Mouse (Mus musculus) forebrain, embryonic 11.5 days (tissue): Measurements from ENCODE around the gene Gm4763. TPM values are rescaled to one million over a fixed set of nuclear protein-coding genes. Genes with fewer than 3 reads are reported as not detected.
"Not testable (repeated sequence)": the region's sequence is repeated elsewhere in the genome, so short reads cannot be mapped to it uniquely, and the experiment has no call there.

Experiments used
- ATAC-seq: fragments of 200-750 bp; cut with Nextera tagmentation; replicated peaks from 2 replicates; pipeline ENCODE4 v1.8.0; 2017; ENCODE audit warnings: moderate TSS enrichment; ENCODE audit not compliant: low FRiP score
- DNase-seq: peaks from one replicate; pipeline ENCODE4 v3.0.0-alpha.2; 2017; ENCODE audit warnings: low spot score
- H3K27ac ChIP-seq: fragments of 300-500 bp; sonication (generic); 2 replicates; pipeline ENCODE4 v1.5.1; 2014; ENCODE audit warnings: low read depth, low read length
- H3K27me3 ChIP-seq: fragments of 300-500 bp; sonication (generic); 2 replicates; pipeline ENCODE4 v1.6.1; 2014; ENCODE audit warnings: mild to moderate bottlenecking, low read length, mixed read lengths; ENCODE audit not compliant: control insufficient read depth, insufficient read depth
- H3K36me3 ChIP-seq: fragments of 300-500 bp; sonication (generic); 2 replicates; pipeline ENCODE4 v1.6.1; 2014; ENCODE audit warnings: mild to moderate bottlenecking, low read length, moderate library complexity, mixed read lengths; ENCODE audit not compliant: control insufficient read depth, insufficient read depth
- H3K4me1 ChIP-seq: fragments of 300-500 bp; sonication (generic); replicated peaks from 2 replicates; pipeline ENCODE4 v1.6.1; 2014; ENCODE audit warnings: low read length, mixed read lengths; ENCODE audit not compliant: control insufficient read depth, insufficient read depth
- H3K4me2 ChIP-seq: fragments of 300-500 bp; sonication (generic); 2 replicates; pipeline ENCODE4 v1.6.1; 2014; ENCODE audit warnings: low read depth, mild to moderate bottlenecking, low read length, moderate library complexity, mixed read lengths; ENCODE audit not compliant: severe bottlenecking
- H3K4me3 ChIP-seq: fragments of 300-500 bp; sonication (generic); 2 replicates; pipeline ENCODE4 v1.5.1; 2014; ENCODE audit warnings: low read depth, low read length
- H3K9ac ChIP-seq: fragments of 300-500 bp; sonication (generic); 2 replicates; pipeline ENCODE4 v1.6.1; 2014; ENCODE audit warnings: low read length
- H3K9me3 ChIP-seq: fragments of 300-500 bp; sonication (generic); 2 replicates; pipeline ENCODE4 v1.6.1; 2016; ENCODE audit warnings: low read length, mixed read lengths; ENCODE audit not compliant: control insufficient read depth
- WGBS: fragments of 180-500 bp; shearing (Covaris S2); extraction: QIAGEN DNeasy Blood & Tissue Kit; methylation state at CpG from one replicate; pipeline ENCODE4 v1.1.7; 2014; 5-methylcytosine and 5-hydroxymethylcytosine counted together
- polyA plus RNA-seq: library from polyadenylated mRNA; unstranded; fragments of >200 nt; fragmentation: Nextera tagmentation; extraction: Ambion mirVana; gene quantifications from 2 replicates; pipeline ENCODE4 v1.2.1, GENCODE M21; 2014

Gm4763 gene
- polyA plus RNA-seq = not detected in 2 replicates

DNA sequence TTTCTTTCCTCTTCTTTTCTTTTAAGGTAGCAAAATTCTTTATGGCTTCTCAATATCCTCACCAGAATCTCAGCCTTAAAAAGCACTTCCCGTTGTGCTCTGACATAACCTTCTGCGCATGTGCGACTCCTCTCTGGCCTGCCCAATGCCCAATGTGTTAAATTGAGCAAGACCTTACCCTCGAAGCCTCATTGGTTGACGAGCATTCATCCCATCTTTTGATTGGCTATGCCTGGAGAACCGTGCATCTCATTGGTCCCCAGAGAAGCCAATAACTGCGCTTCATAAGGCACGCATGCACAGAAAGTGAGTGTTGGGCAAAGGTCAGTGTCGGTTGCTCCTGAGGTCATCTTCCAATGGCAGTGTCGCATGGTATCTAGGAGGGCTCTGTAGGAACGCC is at the start of gene Gm4763:
Gene Gm4763 (minus strand): TSS at position 101 of the 400 bp plus-strand sequence.
- not testable (repeated sequence) for H3K9ac ChIP-seq, H3K4me1 ChIP-seq, H3K4me3 ChIP-seq, H3K36me3 ChIP-seq, H3K4me2 ChIP-seq, H3K27ac ChIP-seq, ATAC-seq, DNase-seq, H3K9me3 ChIP-seq, H3K27me3 ChIP-seq
- 91% methylated on average over 11 of the region's 11 CpGs for WGBS

DNA sequence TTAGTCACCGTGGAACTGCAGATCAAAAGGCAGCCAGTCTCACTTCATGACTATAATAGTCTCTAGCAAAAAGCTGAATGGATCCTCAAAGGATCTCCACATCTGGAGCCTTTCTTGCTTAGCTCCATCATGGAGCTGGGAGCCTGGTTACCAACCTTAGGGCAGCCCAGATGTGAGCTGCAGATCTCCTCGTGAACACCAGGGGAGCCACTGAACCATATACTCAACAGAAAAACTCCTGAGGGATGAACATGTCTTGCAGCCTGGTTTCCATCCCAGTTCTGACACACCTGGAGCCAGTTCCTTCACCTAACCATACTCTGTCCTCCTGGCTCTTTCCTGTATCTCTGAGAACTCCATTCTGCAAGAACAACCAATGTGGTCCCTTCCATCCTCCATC is 49.4 kb upstream of the Gm4763 start:
- Histone ChIP-seq H3K9me3 (no peaks in the 10 kb centered on the region), H3K27me3 (no peaks in the 10 kb centered on the region), H3K4me3 (no peak overlapping the region), H3K4me2 (no peak overlapping the region), H3K36me3 (no peaks in the 10 kb centered on the region), H3K9ac (no peak overlapping the region), H3K4me1 (no peaks in the 10 kb centered on the region), H3K27ac (no peak overlapping the region)
- ATAC-seq = no peak
- no peak for DNase-seq
- 76% methylated on average over 2 of the region's 2 CpGs for WGBS

DNA sequence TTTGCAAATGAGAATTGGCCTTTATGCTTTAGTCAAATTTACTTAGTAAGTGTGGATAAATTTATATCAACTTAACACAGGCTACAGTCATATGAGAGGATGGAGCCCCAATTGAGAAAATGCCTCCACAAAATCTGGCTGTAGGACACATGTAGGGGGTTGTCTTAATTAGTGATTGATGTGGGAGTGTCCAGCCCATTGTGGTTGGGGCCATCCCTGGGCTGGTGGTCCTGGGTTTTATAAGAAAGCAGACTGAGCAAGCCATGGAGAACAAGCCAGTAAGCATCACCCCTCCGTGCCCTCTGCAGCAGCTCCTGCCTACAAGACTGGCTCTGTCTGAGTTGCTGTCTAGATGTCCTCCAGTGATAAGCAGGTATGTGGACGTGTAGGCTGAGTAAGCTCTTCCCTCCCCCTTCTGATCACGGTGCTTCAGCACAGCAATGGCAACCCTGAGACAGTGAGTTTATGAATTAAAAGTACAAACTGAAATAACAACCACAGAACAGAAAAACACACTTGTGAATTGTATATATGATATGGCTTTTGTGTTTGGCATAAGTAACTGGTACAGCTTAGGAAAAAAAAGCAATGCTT is 47.3 kb upstream of the Gm4763 start:
- Histone ChIP-seq H3K27ac (no peak overlapping the region), H3K27me3 (no peaks in the 10 kb centered on the region), H3K9me3 (no peaks in the 10 kb centered on the region), H3K4me2 (no peak overlapping the region), H3K4me3 (no peak overlapping the region), H3K9ac (no peak overlapping the region), H3K36me3 (no peaks in the 10 kb centered on the region), H3K4me1 (no peaks in the 10 kb centered on the region)
- ATAC-seq (no peak), DNase-seq (no peak)
- WGBS = 52% methylated on average over 3 of the region's 3 CpGs

DNA sequence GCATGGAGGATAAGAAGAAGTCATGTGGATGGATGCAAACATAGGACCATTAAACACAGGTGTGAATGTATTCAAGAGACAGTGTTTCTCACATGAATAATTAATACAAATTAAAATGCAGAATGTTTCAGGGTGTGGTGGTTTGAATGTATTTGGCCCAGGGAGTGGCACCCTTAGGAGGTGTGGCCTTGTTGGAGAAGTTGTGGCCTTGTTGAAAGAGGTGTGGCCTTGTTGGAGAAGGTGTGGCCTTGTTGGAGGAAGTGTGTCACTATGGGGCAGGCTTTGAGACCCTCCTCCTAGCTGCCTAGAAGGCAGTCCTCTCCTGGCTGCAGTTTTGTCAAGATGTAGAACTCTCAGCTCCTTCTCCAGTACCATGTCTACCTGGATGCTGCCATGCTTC is 44.7 kb upstream of the Gm4763 start:
- no peak overlapping the region for H3K4me3 ChIP-seq
- H3K4me2 ChIP-seq = no peak overlapping the region
- H3K4me1 ChIP-seq = no peaks in the 10 kb centered on the region
- DNase-seq (no peak), ATAC-seq (no peak)
- no peaks in the 10 kb centered on the region for H3K9me3 ChIP-seq
- H3K27me3 ChIP-seq = no peaks in the 10 kb centered on the region
- H3K36me3 ChIP-seq = no peaks in the 10 kb centered on the region
- no peak overlapping the region for H3K9ac ChIP-seq
- H3K27ac ChIP-seq = no peak overlapping the region

DNA sequence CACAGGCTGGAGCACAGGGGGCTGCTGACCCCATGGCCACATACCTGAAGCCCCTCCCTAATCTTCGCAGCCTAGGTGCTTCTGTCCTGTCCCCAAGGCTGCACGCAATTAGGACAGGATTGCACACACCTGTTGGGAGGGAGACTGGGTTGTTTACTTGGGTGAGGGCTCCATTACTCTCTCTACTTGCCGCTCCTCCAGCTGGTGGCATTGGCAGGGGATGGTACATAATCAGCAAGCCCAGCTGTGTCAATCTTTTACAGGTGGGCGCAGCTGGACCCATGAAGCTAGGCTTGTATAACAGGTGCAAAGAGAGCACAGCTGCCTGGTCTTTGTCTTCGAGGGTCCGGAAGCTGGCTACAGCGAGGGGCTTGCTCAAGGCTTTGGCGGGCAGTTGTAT is 35.9 kb upstream of the Gm4763 start:
- ATAC-seq = no peak
- no peak overlapping the region for H3K4me3 ChIP-seq

DNA sequence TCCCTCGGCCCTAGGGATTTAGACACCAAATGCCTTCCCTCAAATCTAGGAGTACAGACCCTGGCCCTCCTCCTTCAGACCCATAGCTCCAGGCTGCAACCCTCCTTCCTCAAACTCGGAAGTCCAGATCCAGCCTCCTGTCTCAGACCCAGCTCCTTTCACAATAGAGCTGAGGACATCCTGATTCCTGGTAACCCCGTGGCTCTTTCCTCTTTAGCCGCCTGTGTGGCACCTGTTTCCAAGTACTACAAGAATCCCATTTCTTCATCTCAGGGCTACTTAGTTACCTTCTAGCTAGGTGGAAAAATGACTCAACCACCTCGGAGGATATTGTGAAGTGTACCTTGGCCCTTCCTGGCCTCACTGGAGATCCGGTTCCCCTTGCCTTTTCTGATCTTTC is 34.5 kb upstream of the Gm4763 start:
- DNase-seq = no peak
- H3K9me3 ChIP-seq = no peaks in the 10 kb centered on the region

More for the DNA sequence above, 35.9 kb upstream of the Gm4763 start:
- no peak for DNase-seq
- no peaks in the 10 kb centered on the region for H3K4me1 ChIP-seq
- no peak overlapping the region for H3K4me2 ChIP-seq
- H3K9ac ChIP-seq = no peak overlapping the region
- no peak overlapping the region for H3K27ac ChIP-seq
- no peaks in the 10 kb centered on the region for H3K27me3 ChIP-seq
- no peaks in the 10 kb centered on the region for H3K36me3 ChIP-seq
- 94% methylated on average over 8 of the region's 8 CpGs for WGBS
- H3K9me3 ChIP-seq = no peaks in the 10 kb centered on the region

DNA sequence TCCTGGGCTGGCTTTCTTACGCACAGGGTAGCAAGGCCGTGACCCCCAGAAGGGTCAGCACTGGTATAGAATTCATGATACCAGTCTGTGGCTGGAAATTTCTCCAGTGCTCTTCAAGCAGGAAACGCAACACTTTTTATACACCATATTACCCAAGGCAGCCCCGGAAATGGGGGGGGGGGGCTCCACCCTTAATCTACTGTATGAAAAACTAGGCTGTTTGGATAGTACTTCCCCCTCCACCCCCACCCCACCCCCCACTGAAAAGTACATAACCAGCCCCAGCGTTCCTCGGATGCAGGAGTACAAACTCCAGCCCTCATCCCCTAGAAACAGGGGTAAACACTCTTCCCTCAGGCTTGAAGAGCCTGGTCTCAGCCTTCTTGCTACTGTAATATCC is 33.5 kb upstream of the Gm4763 start, which contains the start of gene Cd177:
Gene Cd177 (minus strand): TSS at position 101 of the 400 bp plus-strand sequence.
- Histone ChIP-seq H3K27ac (no peak within 1 kb of the TSS), H3K9me3 (no peaks in the 10 kb centered on the region), H3K9ac (no peak within 1 kb of the TSS), H3K27me3 (no peaks in the 10 kb centered on the region), H3K4me2 (no peak within 1 kb of the TSS), H3K36me3 (no peaks in the 10 kb centered on the region), H3K4me1 (no peaks in the 10 kb centered on the region), H3K4me3 (no peak within 1 kb of the TSS)
- 87% methylated on average over 6 of the region's 6 CpGs for WGBS
- ATAC-seq = no peak
- no peak for DNase-seq

More for the DNA sequence above, 34.5 kb upstream of the Gm4763 start:
- Histone ChIP-seq H3K4me2 (no peak overlapping the region), H3K9ac (no peak overlapping the region), H3K36me3 (no peaks in the 10 kb centered on the region), H3K27me3 (no peaks in the 10 kb centered on the region), H3K4me1 (no peaks in the 10 kb centered on the region), H3K4me3 (no peak overlapping the region), H3K27ac (no peak overlapping the region)
- WGBS = 77% methylated on average over 6 of the region's 6 CpGs
- no peak for ATAC-seq

DNA sequence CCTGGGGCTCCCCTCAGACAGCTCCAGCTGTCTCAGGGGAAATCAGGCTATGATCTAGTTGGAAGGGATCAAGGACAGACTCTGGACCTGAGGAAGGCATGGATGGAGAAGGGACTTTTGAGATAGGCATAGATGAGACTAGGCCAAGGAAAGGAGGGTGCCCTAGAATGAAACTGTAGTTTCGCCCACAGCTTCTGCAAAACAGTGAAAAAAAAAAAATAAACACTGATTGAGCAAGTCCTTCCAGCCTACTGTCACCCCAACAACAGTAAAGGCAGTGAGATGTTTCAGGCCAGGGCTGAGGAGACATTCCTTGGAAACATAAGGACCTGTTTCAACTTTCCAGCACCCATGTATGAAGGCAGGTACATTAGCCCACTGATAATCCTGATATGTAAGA is 31.8 kb upstream of the Gm4763 start:
- 86% methylated on average over 1 of the region's 1 CpGs for WGBS
- H3K36me3 ChIP-seq = no peaks in the 10 kb centered on the region
- ATAC-seq (no peak), DNase-seq (no peak)
- no peak overlapping the region for H3K4me3 ChIP-seq
- no peaks in the 10 kb centered on the region for H3K9me3 ChIP-seq
- H3K4me2 ChIP-seq = no peak overlapping the region
- H3K9ac ChIP-seq = no peak overlapping the region
- no peaks in the 10 kb centered on the region for H3K27me3 ChIP-seq
- no peaks in the 10 kb centered on the region for H3K4me1 ChIP-seq
- H3K27ac ChIP-seq = no peak overlapping the region

DNA sequence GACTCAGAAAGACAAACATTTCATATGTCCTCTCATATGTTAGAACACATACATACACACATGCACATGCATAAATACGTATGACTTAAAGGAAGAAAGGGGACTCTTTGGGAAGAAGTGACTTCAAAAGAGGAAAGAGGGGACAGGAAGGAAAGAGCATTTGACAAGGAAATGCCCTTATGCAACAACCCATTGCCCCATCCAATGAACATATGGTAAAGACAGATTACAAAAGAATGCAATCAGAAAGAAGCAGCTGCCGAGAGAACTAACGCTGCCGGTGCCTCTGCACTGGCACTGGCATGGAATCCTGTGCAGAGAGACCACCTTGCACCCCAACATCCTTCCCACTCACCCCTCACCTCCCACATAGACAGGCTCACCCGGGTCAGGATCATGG is 26.8 kb upstream of the Gm4763 start:
- H3K4me1 ChIP-seq = no peaks in the 10 kb centered on the region
- no peaks in the 10 kb centered on the region for H3K9me3 ChIP-seq
- no peak for ATAC-seq
- H3K4me2 ChIP-seq = no peak overlapping the region
- no peak overlapping the region for H3K9ac ChIP-seq
- H3K36me3 ChIP-seq = no peaks in the 10 kb centered on the region
- no peaks in the 10 kb centered on the region for H3K27me3 ChIP-seq
- WGBS = 82% methylated on average over 5 of the region's 5 CpGs
- DNase-seq = no peak
- no peak overlapping the region for H3K27ac ChIP-seq
- no peak overlapping the region for H3K4me3 ChIP-seq
